Mouse (Mus musculus): ENCODE data around the gene Mical2.

DNA sequence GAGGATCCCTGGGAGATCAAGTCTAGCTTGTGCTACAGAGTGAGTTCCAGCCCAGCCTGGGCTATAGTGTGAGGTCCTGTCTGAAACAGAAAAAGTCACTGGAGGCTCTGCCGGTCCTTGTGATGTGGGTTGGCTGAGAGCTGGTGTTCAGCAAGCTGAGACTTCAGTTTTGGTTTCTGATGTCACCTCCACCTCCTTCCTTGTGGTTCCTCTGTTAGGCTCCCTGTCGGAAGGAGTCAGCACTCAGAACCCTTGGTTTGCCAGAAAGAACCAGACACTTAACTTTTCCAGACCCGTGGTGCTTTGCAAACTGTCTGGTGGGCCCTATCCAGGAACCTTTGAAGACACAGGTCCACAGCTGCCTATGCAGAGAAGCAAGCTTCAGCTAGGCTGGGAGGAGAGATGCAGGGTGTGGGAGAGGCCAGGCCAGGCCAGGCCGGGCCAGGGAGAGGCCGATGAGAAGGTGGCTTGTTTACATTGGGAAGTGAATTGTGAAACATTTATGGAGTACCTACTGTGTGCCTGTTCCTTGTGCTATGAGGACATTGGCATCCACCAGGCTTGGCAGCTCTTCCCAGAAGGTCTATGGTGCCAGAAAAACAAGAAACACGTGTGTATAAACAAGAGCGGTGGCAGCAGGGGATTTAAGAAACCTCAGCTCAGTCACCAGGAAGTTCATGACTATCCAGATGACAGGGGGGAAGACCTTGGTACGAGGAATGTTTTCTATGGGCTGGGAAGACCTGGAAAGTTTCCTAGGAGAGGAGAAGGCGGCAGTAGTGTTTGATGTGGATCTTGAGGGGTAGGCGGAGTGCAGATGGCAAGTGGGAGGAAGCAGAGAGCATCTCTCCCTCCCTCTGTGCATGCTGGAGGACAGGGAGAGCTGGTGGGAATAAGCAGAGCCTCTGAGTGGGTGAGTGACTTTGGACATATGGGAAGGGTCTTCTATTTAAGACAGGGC is 13.4 kb downstream of the Mical2 start:
- TF ChIP-seq POLR2A (IDR thresholded peaks at IDR 0.05; ENCODE audit: low read depth, low read length) (no peak), CTCF (conservative IDR thresholded peaks at IDR 0.05; ENCODE audit: insufficient read depth, insufficient read length, low read depth, low read length) (no peak)
